Mouse (Mus musculus): Measurements from ENCODE around the gene Tnrc6b. TPM values are rescaled to one million over a fixed set of nuclear protein-coding genes. Genes with fewer than 3 reads are reported as not detected.

Tnrc6b gene
- polyA plus RNA-seq, 1 experiment from 2014 or later, result 16.3 TPM

GRCm38 (mm10) chr15:80779006-80779405 lies 67.9 kb downstream of the Tnrc6b start:
- Histone ChIP-seq H3K4me2 (ENCODE audit: low read length) (no peak overlapping the region), H3K27ac (ENCODE audit: low read depth) (no peak overlapping the region), H3K9ac (ENCODE audit: low read length) (no peak overlapping the region), H3K27me3 (replicated peaks; ENCODE audit: control insufficient read depth, insufficient read depth, low read length) (no peaks in the 10 kb centered on the region), H3K9me3 (ENCODE audit: control insufficient read depth, low read length) (no peaks in the 10 kb centered on the region), H3K36me3 (ENCODE audit: control insufficient read depth, insufficient read depth, low read length) (no peaks in the 10 kb centered on the region), H3K4me1 (replicated peaks; ENCODE audit: control insufficient read depth, insufficient read depth, low read length) (no peaks in the 10 kb centered on the region), H3K4me3 (ENCODE audit: low read depth, low read length) (no peak overlapping the region)
- ATAC-seq (replicated peaks; ENCODE audit: low FRiP score, low TSS enrichment, low read depth) (no peak), DNase-seq (ENCODE audit: low spot score) (no peak)
- WGBS, result 72% methylated on average over 3 of the region's 3 CpGs

- no peak overlapping the region for H3K4me2 ChIP-seq (ENCODE audit: low read length)
- H3K27me3 ChIP-seq (replicated peaks; ENCODE audit: control insufficient read depth, insufficient read depth, low read length), result no peaks in the 10 kb centered on the region
- H3K36me3 ChIP-seq (ENCODE audit: control insufficient read depth, insufficient read depth, low read length), result no peaks in the 10 kb centered on the region
- DNase-seq (ENCODE audit: low spot score) (no peak), ATAC-seq (replicated peaks; ENCODE audit: low FRiP score, low TSS enrichment, low read depth) (no peak)
- H3K4me1 ChIP-seq (replicated peaks; ENCODE audit: control insufficient read depth, insufficient read depth, low read length), result no peaks in the 10 kb centered on the region
- no peak overlapping the region for H3K9ac ChIP-seq (ENCODE audit: low read length)
- H3K27ac ChIP-seq (ENCODE audit: low read depth), result no peak overlapping the region
- H3K9me3 ChIP-seq (ENCODE audit: control insufficient read depth, low read length), result no peaks in the 10 kb centered on the region
- 85% methylated on average over 5 of the region's 5 CpGs for WGBS
- H3K4me3 ChIP-seq (ENCODE audit: low read depth, low read length), result no peak overlapping the region
These were observed 69.1 kb downstream of the Tnrc6b start for GRCm38 (mm10) chr15:80780154-80780751.

GRCm38 (mm10) chr15:80781218-80781806 lies 70.2 kb downstream of the Tnrc6b start:
- Histone ChIP-seq H3K4me3 (ENCODE audit: low read depth, low read length) (no peak overlapping the region), H3K27me3 (replicated peaks; ENCODE audit: control insufficient read depth, insufficient read depth, low read length) (no peaks in the 10 kb centered on the region), H3K9me3 (ENCODE audit: control insufficient read depth, low read length) (no peaks in the 10 kb centered on the region), H3K36me3 (ENCODE audit: control insufficient read depth, insufficient read depth, low read length) (no peaks in the 10 kb centered on the region), H3K4me2 (ENCODE audit: low read length) (no peak overlapping the region), H3K9ac (ENCODE audit: low read length) (no peak overlapping the region), H3K4me1 (replicated peaks; ENCODE audit: control insufficient read depth, insufficient read depth, low read length) (no peaks in the 10 kb centered on the region), H3K27ac (ENCODE audit: low read depth) (no peak overlapping the region)
- ATAC-seq (replicated peaks; ENCODE audit: low FRiP score, low TSS enrichment, low read depth) (no peak), DNase-seq (ENCODE audit: low spot score) (no peak)
- 90% methylated on average over 5 of the region's 5 CpGs for WGBS

- H3K4me3 ChIP-seq (ENCODE audit: low read depth, low read length), result no peak overlapping the region
- H3K36me3 ChIP-seq (ENCODE audit: control insufficient read depth, insufficient read depth, low read length), result no peaks in the 10 kb centered on the region
- H3K27me3 ChIP-seq (replicated peaks; ENCODE audit: control insufficient read depth, insufficient read depth, low read length), result no peaks in the 10 kb centered on the region
- no peak overlapping the region for H3K27ac ChIP-seq (ENCODE audit: low read depth)
- H3K4me2 ChIP-seq (ENCODE audit: low read length), result no peak overlapping the region; the same call in 1 of the 2 replicates
- DNase-seq (ENCODE audit: low spot score) (peak; percentile 58), ATAC-seq (replicated peaks; ENCODE audit: low FRiP score, low TSS enrichment, low read depth) (0 out of 2 replicates have a peak, but pooled peaks have one; percentile 58)
- no peak overlapping the region for H3K9ac ChIP-seq (ENCODE audit: low read length)
- H3K4me1 ChIP-seq (replicated peaks; ENCODE audit: control insufficient read depth, insufficient read depth, low read length), result no peaks in the 10 kb centered on the region
- H3K9me3 ChIP-seq (ENCODE audit: control insufficient read depth, low read length), result no peaks in the 10 kb centered on the region
- WGBS, result 40% methylated on average over 7 of the region's 7 CpGs
These were observed 73.4 kb downstream of the Tnrc6b start for GRCm38 (mm10) chr15:80784553-80784971.

- no peak overlapping the region for H3K4me2 ChIP-seq (ENCODE audit: low read length)
- H3K9ac ChIP-seq (ENCODE audit: low read length), result no peak overlapping the region
- H3K27ac ChIP-seq (ENCODE audit: low read depth), result no peak overlapping the region
- no peaks in the 10 kb centered on the region for H3K27me3 ChIP-seq (replicated peaks; ENCODE audit: control insufficient read depth, insufficient read depth, low read length)
- DNase-seq (ENCODE audit: low spot score) (no peak), ATAC-seq (replicated peaks; ENCODE audit: low FRiP score, low TSS enrichment, low read depth) (no peak)
- 70% methylated on average over 1 of the region's 1 CpGs for WGBS
- H3K36me3 ChIP-seq (ENCODE audit: control insufficient read depth, insufficient read depth, low read length), result no peaks in the 10 kb centered on the region
- no peaks in the 10 kb centered on the region for H3K4me1 ChIP-seq (replicated peaks; ENCODE audit: control insufficient read depth, insufficient read depth, low read length)
- H3K4me3 ChIP-seq (ENCODE audit: low read depth, low read length), result no peak overlapping the region
- no peaks in the 10 kb centered on the region for H3K9me3 ChIP-seq (ENCODE audit: control insufficient read depth, low read length)
These were observed 74.6 kb downstream of the Tnrc6b start for GRCm38 (mm10) chr15:80785699-80786098.

GRCm38 (mm10) chr15:80787746-80788145 lies 76.6 kb downstream of the Tnrc6b start:
- Histone ChIP-seq H3K27me3 (replicated peaks; ENCODE audit: control insufficient read depth, insufficient read depth, low read length) (no peaks in the 10 kb centered on the region), H3K27ac (ENCODE audit: low read depth) (no peak overlapping the region), H3K4me2 (ENCODE audit: low read length) (no peak overlapping the region), H3K9me3 (ENCODE audit: control insufficient read depth, low read length) (no peaks in the 10 kb centered on the region), H3K36me3 (ENCODE audit: control insufficient read depth, insufficient read depth, low read length) (no peaks in the 10 kb centered on the region), H3K4me3 (ENCODE audit: low read depth, low read length) (no peak overlapping the region), H3K9ac (ENCODE audit: low read length) (no peak overlapping the region), H3K4me1 (replicated peaks; ENCODE audit: control insufficient read depth, insufficient read depth, low read length) (no peaks in the 10 kb centered on the region)
- WGBS, result 90% methylated on average over 4 of the region's 4 CpGs
- ATAC-seq (replicated peaks; ENCODE audit: low FRiP score, low TSS enrichment, low read depth) (no peak), DNase-seq (ENCODE audit: low spot score) (no peak)

GRCm38 (mm10) chr15:80792556-80792955 lies 81.4 kb downstream of the Tnrc6b start:
- H3K4me3 ChIP-seq (ENCODE audit: low read depth, low read length), result no peak overlapping the region
- no peak for DNase-seq (ENCODE audit: low spot score)
- no peaks in the 10 kb centered on the region for H3K36me3 ChIP-seq (ENCODE audit: control insufficient read depth, insufficient read depth, low read length)
- 86% methylated on average over 3 of the region's 3 CpGs for WGBS
- H3K4me1 ChIP-seq (replicated peaks; ENCODE audit: control insufficient read depth, insufficient read depth, low read length), result peaks cover 4% of the 10 kb centered on the region
- no peak overlapping the region for H3K4me2 ChIP-seq (ENCODE audit: low read length)
- H3K27me3 ChIP-seq (replicated peaks; ENCODE audit: control insufficient read depth, insufficient read depth, low read length), result no peaks in the 10 kb centered on the region
- no peak for ATAC-seq (replicated peaks; ENCODE audit: low FRiP score, low TSS enrichment, low read depth)
- no peak overlapping the region for H3K9ac ChIP-seq (ENCODE audit: low read length)
- no peak overlapping the region for H3K27ac ChIP-seq (ENCODE audit: low read depth)
- no peaks in the 10 kb centered on the region for H3K9me3 ChIP-seq (ENCODE audit: control insufficient read depth, low read length)

GRCm38 (mm10) chr15:80795076-80795475 lies 84.0 kb downstream of the Tnrc6b start:
- ATAC-seq (replicated peaks; ENCODE audit: low FRiP score, low TSS enrichment, low read depth) (no peak), DNase-seq (ENCODE audit: low spot score) (no peak)
- Histone ChIP-seq H3K9me3 (ENCODE audit: control insufficient read depth, low read length) (no peaks in the 10 kb centered on the region), H3K4me3 (ENCODE audit: low read depth, low read length) (no peak overlapping the region), H3K27me3 (replicated peaks; ENCODE audit: control insufficient read depth, insufficient read depth, low read length) (no peaks in the 10 kb centered on the region), H3K36me3 (ENCODE audit: control insufficient read depth, insufficient read depth, low read length) (no peaks in the 10 kb centered on the region), H3K4me2 (ENCODE audit: low read length) (no peak overlapping the region), H3K4me1 (replicated peaks; ENCODE audit: control insufficient read depth, insufficient read depth, low read length) (peaks cover 8% of the 10 kb centered on the region), H3K27ac (ENCODE audit: low read depth) (no peak overlapping the region), H3K9ac (ENCODE audit: low read length) (no peak overlapping the region)
- 92% methylated on average over 1 of the region's 1 CpGs for WGBS

GRCm38 (mm10) chr15:80797757-80798156 lies 86.6 kb downstream of the Tnrc6b start:
- Histone ChIP-seq H3K27ac (ENCODE audit: low read depth) (peak overlapping the region; percentile 64), H3K9me3 (ENCODE audit: control insufficient read depth, low read length) (no peaks in the 10 kb centered on the region), H3K4me1 (replicated peaks; ENCODE audit: control insufficient read depth, insufficient read depth, low read length) (peaks cover 24% of the 10 kb centered on the region), H3K4me3 (ENCODE audit: low read depth, low read length) (peak overlapping the region; percentile 88), H3K9ac (ENCODE audit: low read length) (peak overlapping the region; percentile 42), H3K27me3 (replicated peaks; ENCODE audit: control insufficient read depth, insufficient read depth, low read length) (no peaks in the 10 kb centered on the region), H3K36me3 (ENCODE audit: control insufficient read depth, insufficient read depth, low read length) (no peaks in the 10 kb centered on the region), H3K4me2 (ENCODE audit: low read length) (peak overlapping the region; percentile 60)
- 0% methylated on average over 6 of the region's 6 CpGs for WGBS
- ATAC-seq (replicated peaks; ENCODE audit: low FRiP score, low TSS enrichment, low read depth) (peak; percentile 79), DNase-seq (ENCODE audit: low spot score) (peak; percentile 63)
